Mouse (Mus musculus): ENCODE measurements around the gene Ubox5. TPM values are rescaled to one million over a fixed set of nuclear protein-coding genes. Genes with fewer than 3 reads are reported as not detected.
"Not testable (repeated sequence)": the region's sequence is repeated elsewhere in the genome, so short reads cannot be mapped to it uniquely, and the experiment has no call there.

Gene Ubox5
- total RNA-seq, 2 experiments from 2014 or later, result 8.3 to 15.6 TPM

- no peak for ATAC-seq (replicated peaks; ENCODE audit: low FRiP score, low TSS enrichment, poor library complexity, severe bottlenecking)
Measured at GRCm38 (mm10) chr2:130582552-130582951, 47.3 kb downstream of the Ubox5 start, which contains the start of gene Avp. TSS of gene Avp (minus strand) at chr2:130582554.

GRCm38 (mm10) chr2:130581201-130581600, 48.6 kb downstream of the Ubox5 start:
- no peak for ATAC-seq (replicated peaks; ENCODE audit: low FRiP score, low TSS enrichment, poor library complexity, severe bottlenecking)

- ATAC-seq (replicated peaks; ENCODE audit: low FRiP score, low TSS enrichment, poor library complexity, severe bottlenecking), result no peak
Measured at GRCm38 (mm10) chr2:130579791-130580190, 50.0 kb downstream of the Ubox5 start.

GRCm38 (mm10) chr2:130578148-130578547, 51.7 kb downstream of the Ubox5 start:
- peak; percentile 43 for ATAC-seq (replicated peaks; ENCODE audit: low FRiP score, low TSS enrichment, poor library complexity, severe bottlenecking)

- peak; percentile 80 for ATAC-seq (replicated peaks; ENCODE audit: low FRiP score, low TSS enrichment, poor library complexity, severe bottlenecking)
Measured at GRCm38 (mm10) chr2:130577632-130578031, 52.2 kb downstream of the Ubox5 start.

GRCm38 (mm10) chr2:130577021-130577420, 52.8 kb downstream of the Ubox5 start:
- no peak for ATAC-seq (replicated peaks; ENCODE audit: low FRiP score, low TSS enrichment, poor library complexity, severe bottlenecking)

- ATAC-seq (replicated peaks; ENCODE audit: low FRiP score, low TSS enrichment, poor library complexity, severe bottlenecking), result not testable (repeated sequence)
Measured at GRCm38 (mm10) chr2:130576564-130576963, 53.3 kb downstream of the Ubox5 start.

- no peak for ATAC-seq (replicated peaks; ENCODE audit: low FRiP score, low TSS enrichment, poor library complexity, severe bottlenecking)
Measured at GRCm38 (mm10) chr2:130575873-130576272, 54.0 kb downstream of the Ubox5 start, which contains the start of gene Oxt. TSS of gene Oxt (plus strand) at chr2:130576173.

- ATAC-seq (replicated peaks; ENCODE audit: low FRiP score, low TSS enrichment, poor library complexity, severe bottlenecking), result no peak
Measured at GRCm38 (mm10) chr2:130574960-130575359, 54.9 kb downstream of the Ubox5 start.

GRCm38 (mm10) chr2:130569926-130570325, 59.9 kb downstream of the Ubox5 start:
- no peak for ATAC-seq (replicated peaks; ENCODE audit: low FRiP score, low TSS enrichment, poor library complexity, severe bottlenecking)

GRCm38 (mm10) chr2:130568921-130569320, 60.9 kb downstream of the Ubox5 start:
- no peak for ATAC-seq (replicated peaks; ENCODE audit: low FRiP score, low TSS enrichment, poor library complexity, severe bottlenecking)

GRCm38 (mm10) chr2:130564983-130565382, 64.9 kb downstream of the Ubox5 start:
- no peak for ATAC-seq (replicated peaks; ENCODE audit: low FRiP score, low TSS enrichment, poor library complexity, severe bottlenecking)

- 0 out of 2 replicates have a peak, but pooled peaks have one; percentile 0 for ATAC-seq (replicated peaks; ENCODE audit: low FRiP score, low TSS enrichment, poor library complexity, severe bottlenecking)
Measured at GRCm38 (mm10) chr2:130564063-130564462, 65.8 kb downstream of the Ubox5 start.

GRCm38 (mm10) chr2:130563212-130564055, 66.4 kb downstream of the Ubox5 start, which contains the start of gene Mrps26:
TSS of gene Mrps26 (plus strand) at chr2:130563742.
- ATAC-seq (replicated peaks; ENCODE audit: low FRiP score, low TSS enrichment, poor library complexity, severe bottlenecking), result peak; percentile 97

- ATAC-seq (replicated peaks; ENCODE audit: low FRiP score, low TSS enrichment, poor library complexity, severe bottlenecking), result no peak
Measured at GRCm38 (mm10) chr2:130558015-130558414, 71.8 kb downstream of the Ubox5 start.

- no peak for ATAC-seq (replicated peaks; ENCODE audit: low FRiP score, low TSS enrichment, poor library complexity, severe bottlenecking)
Measured at GRCm38 (mm10) chr2:130557462-130557861, 72.4 kb downstream of the Ubox5 start.

- ATAC-seq (replicated peaks; ENCODE audit: low FRiP score, low TSS enrichment, poor library complexity, severe bottlenecking), result no peak
Measured at GRCm38 (mm10) chr2:130556292-130556691, 73.5 kb downstream of the Ubox5 start.

GRCm38 (mm10) chr2:130554841-130555240, 75.0 kb downstream of the Ubox5 start:
- ATAC-seq (replicated peaks; ENCODE audit: low FRiP score, low TSS enrichment, poor library complexity, severe bottlenecking), result no peak

GRCm38 (mm10) chr2:130546957-130547356, 82.9 kb downstream of the Ubox5 start:
- peak; percentile 94 for ATAC-seq (replicated peaks; ENCODE audit: low FRiP score, low TSS enrichment, poor library complexity, severe bottlenecking)

- ATAC-seq (replicated peaks; ENCODE audit: low FRiP score, low TSS enrichment, poor library complexity, severe bottlenecking), result peak; percentile 17; the same call in 1 of the 2 replicates
Measured at GRCm38 (mm10) chr2:130540266-130540665, 89.6 kb downstream of the Ubox5 start.
